Mouse (Mus musculus): Measurements from ENCODE around the gene Chchd3.

- TF ChIP-seq E2F4 (IDR thresholded peaks at IDR 0.05; ENCODE audit: insufficient read depth) (no peak), POLR2A (IDR thresholded peaks at IDR 0.05; ENCODE audit: insufficient read length, low read depth) (no peak), CEBPB (IDR thresholded peaks at IDR 0.05; ENCODE audit: insufficient read depth, poor library complexity, severe bottlenecking) (no peak), USF1 (IDR thresholded peaks at IDR 0.05; ENCODE audit: low read depth) (no peak), MAX (IDR thresholded peaks at IDR 0.05; ENCODE audit: low read depth) (no peak), TCF12 (IDR thresholded peaks at IDR 0.05; ENCODE audit: insufficient read depth, poor library complexity, severe bottlenecking) (no peak), REST (IDR thresholded peaks at IDR 0.05; ENCODE audit: insufficient read depth, insufficient read length) (no peak)
Observed at GRCm38 (mm10) chr6:33028296-33028695, 31.8 kb downstream of the Chchd3 start.
